25 mouse cellular contexts compared by ENCODE assay signal in the genomic region with DNA sequence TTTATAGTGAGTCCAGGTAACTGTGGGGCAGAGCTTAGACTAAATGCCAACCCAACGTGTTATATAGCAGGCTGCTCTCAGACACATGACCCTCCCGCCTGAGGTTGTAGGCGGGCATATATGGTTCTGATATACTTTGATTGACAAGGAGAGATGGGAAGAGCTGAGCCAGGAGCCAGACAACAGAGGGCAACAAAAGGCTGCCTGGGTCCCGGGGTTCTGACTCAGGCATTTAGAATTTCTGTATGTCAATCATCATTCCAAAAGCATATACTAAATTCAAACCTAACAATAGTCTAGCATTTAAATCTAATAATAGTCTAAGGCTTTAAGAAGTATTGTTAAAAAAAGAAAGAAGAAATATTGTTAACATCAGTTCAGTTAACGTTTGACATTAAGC. TPM values are rescaled to one million over a fixed set of nuclear protein-coding genes. Genes with fewer than 3 reads are reported as not detected.
A peak's percentile ranks its signal among the peaks of the same experiment; 100 is the strongest.
DNase-seq lines count a peak whose midpoint lies in the region; ATAC-seq lines count a peak whose summit lies in the region.
"Had no signal": no experiment of that assay in that cellular context is flagged by ENCODE, and none has a peak within 500 bp of the region (broad histone marks: within the 10 kb centered on the region; RNA-seq: fewer than 3 reads in every experiment).

No protein-coding gene starts in this region.

- no peaks in the 10 kb centered on the region for H3K27me3 ChIP-seq in forebrain, embryonic 16.5 days (replicated peaks; ENCODE audit: control insufficient read depth, insufficient read depth, low read length)
- no peaks in the 10 kb centered on the region for H3K27me3 ChIP-seq in forebrain, embryonic 15.5 days
- H3K27me3 ChIP-seq: CH12.LX; embryonic facial prominence, embryonic 13.5 days; embryonic facial prominence, embryonic 15.5 days; Patski had no signal

- H3K9me3 ChIP-seq in forebrain, embryonic 16.5 days (ENCODE audit: control insufficient read depth, low read length), result no peaks in the 10 kb centered on the region
- no peaks in the 10 kb centered on the region for H3K9me3 ChIP-seq in forebrain, embryonic 15.5 days
- H3K9me3 ChIP-seq: embryonic facial prominence, embryonic 13.5 days; embryonic facial prominence, embryonic 15.5 days; forebrain, embryonic 10.5 days; G1E had no signal

- peak; percentile 24; the same call in 1 of the 2 replicates for ATAC-seq in forebrain, embryonic 16.5 days
- ATAC-seq in forebrain, embryonic 15.5 days (replicated peaks), result no peak
- ATAC-seq: activated CD4-positive, CD25-positive, alpha-beta regulatory T cell, adult 4 months; CD4-positive, CD25-positive, alpha-beta regulatory T cell, adult 4 months; Patski had no signal

- peak; percentile 67 for DNase-seq in 3T3-L1 (ENCODE audit: low read depth, low spot score)
- peak; percentile 55 for DNase-seq in Muller cell, postnatal 12 days (ENCODE audit: inconsistent ontology term)
- DNase-seq in kidney, adult 8-10 months, result no peak
- no peak for DNase-seq in cerebellum, postnatal 36 days
- DNase-seq: adrenal gland, adult 8-10 months; adrenal gland, postnatal 14 days; adrenal gland, postnatal 36 days; B cell, adult 2 months; cerebellum, adult 11-12 months; cerebellum, adult 2 months; cerebellum, adult 9-10 months; cerebellum, postnatal 10 days; cerebellum, postnatal 25 days; embryo, embryonic 11 days had no signal

- H3K4me2 ChIP-seq in forebrain, embryonic 16.5 days (ENCODE audit: low read length), result no peak overlapping the region
- no peak overlapping the region for H3K4me2 ChIP-seq in forebrain, embryonic 15.5 days (replicated peaks)
- H3K4me2 ChIP-seq: embryonic facial prominence, embryonic 13.5 days; embryonic facial prominence, embryonic 15.5 days had no signal

- WGBS in forebrain, embryonic 16.5 days, result 63% methylated on average over 5 of the region's 5 CpGs
- 62% methylated on average over 5 of the region's 5 CpGs for WGBS in forebrain, embryonic 15.5 days

- H3K4me3 ChIP-seq in forebrain, embryonic 16.5 days (replicated peaks; ENCODE audit: low read length), result no peak overlapping the region
- no peak overlapping the region for H3K4me3 ChIP-seq in forebrain, embryonic 15.5 days
- H3K4me3 ChIP-seq: embryonic facial prominence, embryonic 13.5 days; embryonic facial prominence, embryonic 15.5 days; erythroblast, embryonic 14.5 days; forebrain, embryonic 10.5 days had no signal

- H3K9ac ChIP-seq in forebrain, embryonic 16.5 days (replicated peaks; ENCODE audit: low read depth, low read length), result no peak overlapping the region
- H3K9ac ChIP-seq in forebrain, embryonic 15.5 days (replicated peaks), result no peak overlapping the region
- H3K9ac ChIP-seq: embryonic facial prominence, embryonic 13.5 days; embryonic facial prominence, embryonic 15.5 days had no signal

- H3K36me3 ChIP-seq in forebrain, embryonic 16.5 days (ENCODE audit: control insufficient read depth, insufficient read depth), result no peaks in the 10 kb centered on the region
- no peaks in the 10 kb centered on the region for H3K36me3 ChIP-seq in forebrain, embryonic 15.5 days
- H3K36me3 ChIP-seq: embryonic facial prominence, embryonic 13.5 days; embryonic facial prominence, embryonic 15.5 days; forebrain, embryonic 10.5 days; G1E had no signal

- H3K27ac ChIP-seq in forebrain, embryonic 16.5 days (ENCODE audit: low read length), result no peak overlapping the region
- H3K27ac ChIP-seq in forebrain, embryonic 15.5 days (replicated peaks), result no peak overlapping the region
- H3K27ac ChIP-seq: embryonic facial prominence, embryonic 13.5 days; embryonic facial prominence, embryonic 15.5 days; forebrain, embryonic 10.5 days had no signal

- H3K4me1 ChIP-seq in forebrain, embryonic 16.5 days (replicated peaks; ENCODE audit: control insufficient read depth, insufficient read depth, low read length), result no peaks in the 10 kb centered on the region
- no peaks in the 10 kb centered on the region for H3K4me1 ChIP-seq in forebrain, embryonic 15.5 days
- H3K4me1 ChIP-seq: embryonic facial prominence, embryonic 13.5 days; embryonic facial prominence, embryonic 15.5 days had no signal

RNA-seq across cellular contexts. Expression of a gene that starts 20.8 kb away (rescaled TPM):
- polyA plus RNA-seq in forebrain, embryonic 16.5 days (2015; fragmentation: Nextera tagmentation; extraction: Ambion mirVana), result 0.55 and 0.66 TPM in 2 replicates
- 0.46 and 0.86 TPM in 2 replicates for polyA plus RNA-seq in forebrain, embryonic 15.5 days (2015; fragmentation: Nextera tagmentation; extraction: Ambion mirVana)
- polyA plus RNA-seq: CD4-positive, CD25-positive, alpha-beta regulatory T cell, adult 4 months; erythroblast, embryonic 14.5 days; G1E had no signal

RNA-seq across cellular contexts. Expression of a gene that starts 58.0 kb away (rescaled TPM):
- polyA plus RNA-seq in forebrain, embryonic 16.5 days (2015; fragmentation: Nextera tagmentation; extraction: Ambion mirVana), result 47.5 and 48.3 TPM in 2 replicates
- polyA plus RNA-seq in forebrain, embryonic 15.5 days (2015; fragmentation: Nextera tagmentation; extraction: Ambion mirVana), result 58.8 and 59.5 TPM in 2 replicates
- polyA plus RNA-seq: activated CD4-positive, CD25-positive, alpha-beta regulatory T cell, adult 4 months; CD4-positive, CD25-positive, alpha-beta regulatory T cell, adult 4 months; erythroblast, embryonic 14.5 days had no signal

Comparison
In these comparisons a context has a peak if more than half of its experiments do, and no peak if none do; other contexts are left out.
1. DNase-seq: peak in 3T3-L1 (single experiment) and Muller cell, postnatal 12 days (single experiment); none in kidney, adult 8-10 months (0 of 2) and cerebellum, postnatal 36 days (0 of 2).